Mouse (Mus musculus): ENCODE measurements around the gene Hsd11b2. TPM values are rescaled to one million over a fixed set of nuclear protein-coding genes. Genes with fewer than 3 reads are reported as not detected.
A peak's percentile ranks its signal among the peaks of the same experiment; 100 is the strongest.

Hsd11b2 gene
- polyA plus RNA-seq, 1 experiment from 2014 or later, result 39.3 TPM

- Histone ChIP-seq H3K9ac (replicated peaks; ENCODE audit: low read length) (no peak overlapping the region), H3K4me2 (replicated peaks; ENCODE audit: low read depth, low read length) (no peak overlapping the region), H3K4me1 (ENCODE audit: insufficient read depth, low read length) (peaks cover 21% of the 10 kb centered on the region), H3K9me3 (ENCODE audit: low read length) (no peaks in the 10 kb centered on the region), H3K36me3 (ENCODE audit: insufficient read depth, low read length) (no peaks in the 10 kb centered on the region), H3K27me3 (ENCODE audit: insufficient read depth, low read length) (no peaks in the 10 kb centered on the region), H3K4me3 (ENCODE audit: low read length) (no peak overlapping the region), H3K27ac (ENCODE audit: low read length) (no peak overlapping the region)
- 77% methylated on average over 12 of the region's 12 CpGs for WGBS
- ATAC-seq (ENCODE audit: low FRiP score, low TSS enrichment), result no peak
Observed at GRCm38 (mm10) chr8:105499787-105500186, 18.8 kb upstream of the Hsd11b2 start.

- H3K9me3 ChIP-seq (ENCODE audit: low read length), result no peaks in the 10 kb centered on the region
- no peak overlapping the region for H3K4me3 ChIP-seq (ENCODE audit: low read length)
- peak overlapping the region; percentile 52 for H3K27ac ChIP-seq (ENCODE audit: low read length)
- no peaks in the 10 kb centered on the region for H3K27me3 ChIP-seq (ENCODE audit: insufficient read depth, low read length)
- H3K9ac ChIP-seq (replicated peaks; ENCODE audit: low read length), result no peak overlapping the region
- ATAC-seq (ENCODE audit: low FRiP score, low TSS enrichment), result no peak
- H3K4me2 ChIP-seq (replicated peaks; ENCODE audit: low read depth, low read length), result no peak overlapping the region
- 87% methylated on average over 3 of the region's 3 CpGs for WGBS
- H3K36me3 ChIP-seq (ENCODE audit: insufficient read depth, low read length), result no peaks in the 10 kb centered on the region
- H3K4me1 ChIP-seq (ENCODE audit: insufficient read depth, low read length), result peaks cover 22% of the 10 kb centered on the region
Observed at GRCm38 (mm10) chr8:105504617-105505016, 13.9 kb upstream of the Hsd11b2 start.

- no peak overlapping the region for H3K4me2 ChIP-seq (replicated peaks; ENCODE audit: low read depth, low read length)
- no peaks in the 10 kb centered on the region for H3K9me3 ChIP-seq (ENCODE audit: low read length)
- no peak for ATAC-seq (ENCODE audit: low FRiP score, low TSS enrichment)
- no peak overlapping the region for H3K4me3 ChIP-seq (ENCODE audit: low read length)
- peaks cover 32% of the 10 kb centered on the region for H3K4me1 ChIP-seq (ENCODE audit: insufficient read depth, low read length)
- WGBS, result 74% methylated on average over 6 of the region's 6 CpGs
- no peak overlapping the region for H3K9ac ChIP-seq (replicated peaks; ENCODE audit: low read length)
- no peaks in the 10 kb centered on the region for H3K27me3 ChIP-seq (ENCODE audit: insufficient read depth, low read length)
- H3K27ac ChIP-seq (ENCODE audit: low read length), result no peak overlapping the region
- H3K36me3 ChIP-seq (ENCODE audit: insufficient read depth, low read length), result no peaks in the 10 kb centered on the region
Observed at GRCm38 (mm10) chr8:105506977-105507376, 11.6 kb upstream of the Hsd11b2 start.

- no peaks in the 10 kb centered on the region for H3K36me3 ChIP-seq (ENCODE audit: insufficient read depth, low read length)
- 0 out of 2 replicates have a peak overlapping the region, but pooled peaks have one; percentile 37 for H3K9ac ChIP-seq (replicated peaks; ENCODE audit: low read length)
- WGBS, result 34% methylated on average over 2 of the region's 2 CpGs
- H3K27me3 ChIP-seq (ENCODE audit: insufficient read depth, low read length), result no peaks in the 10 kb centered on the region
- no peaks in the 10 kb centered on the region for H3K9me3 ChIP-seq (ENCODE audit: low read length)
- 0 out of 2 replicates have a peak overlapping the region, but pooled peaks have one; percentile 8 for H3K4me3 ChIP-seq (ENCODE audit: low read length)
- peaks cover 32% of the 10 kb centered on the region for H3K4me1 ChIP-seq (ENCODE audit: insufficient read depth, low read length)
- peak; percentile 81 for ATAC-seq (ENCODE audit: low FRiP score, low TSS enrichment)
- peak overlapping the region; percentile 32 for H3K4me2 ChIP-seq (replicated peaks; ENCODE audit: low read depth, low read length)
- peak overlapping the region; percentile 73 for H3K27ac ChIP-seq (ENCODE audit: low read length)
Observed at GRCm38 (mm10) chr8:105508758-105509157, 9.8 kb upstream of the Hsd11b2 start.

- peak overlapping the region; percentile 32 for H3K4me2 ChIP-seq (replicated peaks; ENCODE audit: low read depth, low read length)
- ATAC-seq (ENCODE audit: low FRiP score, low TSS enrichment), result no peak
Observed at GRCm38 (mm10) chr8:105509997-105510735, 8.4 kb upstream of the Hsd11b2 start.

GRCm38 (mm10) chr8:105514194-105514593 is 4.4 kb upstream of the Hsd11b2 start:
- Histone ChIP-seq H3K4me2 (replicated peaks; ENCODE audit: low read depth, low read length) (no peak overlapping the region), H3K27me3 (ENCODE audit: insufficient read depth, low read length) (no peaks in the 10 kb centered on the region), H3K36me3 (ENCODE audit: insufficient read depth, low read length) (no peaks in the 10 kb centered on the region), H3K4me3 (ENCODE audit: low read length) (no peak overlapping the region), H3K27ac (ENCODE audit: low read length) (no peak overlapping the region), H3K9me3 (ENCODE audit: low read length) (no peaks in the 10 kb centered on the region), H3K9ac (replicated peaks; ENCODE audit: low read length) (no peak overlapping the region), H3K4me1 (ENCODE audit: insufficient read depth, low read length) (peaks cover 50% of the 10 kb centered on the region)
- 91% methylated on average over 6 of the region's 6 CpGs for WGBS
- no peak for ATAC-seq (ENCODE audit: low FRiP score, low TSS enrichment)

More at GRCm38 (mm10) chr8:105509997-105510735, 8.4 kb upstream of the Hsd11b2 start:
- Histone ChIP-seq H3K36me3 (ENCODE audit: insufficient read depth, low read length) (no peaks in the 10 kb centered on the region), H3K4me3 (ENCODE audit: low read length) (peak overlapping the region; percentile 10; the same call in 1 of the 2 replicates), H3K9me3 (ENCODE audit: low read length) (no peaks in the 10 kb centered on the region), H3K27me3 (ENCODE audit: insufficient read depth, low read length) (no peaks in the 10 kb centered on the region), H3K27ac (ENCODE audit: low read length) (peak overlapping the region; percentile 73; the same call in 1 of the 2 replicates), H3K4me1 (ENCODE audit: insufficient read depth, low read length) (peaks cover 30% of the 10 kb centered on the region; the same call in 1 of the 2 replicates), H3K9ac (replicated peaks; ENCODE audit: low read length) (no peak overlapping the region; the same call in 1 of the 2 replicates)
- 33% methylated on average over 12 of the region's 12 CpGs for WGBS

- 66% methylated on average over 5 of the region's 5 CpGs for WGBS
- Histone ChIP-seq H3K36me3 (ENCODE audit: insufficient read depth, low read length) (no peaks in the 10 kb centered on the region), H3K27ac (ENCODE audit: low read length) (no peak overlapping the region), H3K4me2 (replicated peaks; ENCODE audit: low read depth, low read length) (no peak overlapping the region), H3K4me1 (ENCODE audit: insufficient read depth, low read length) (peaks cover 50% of the 10 kb centered on the region), H3K9ac (replicated peaks; ENCODE audit: low read length) (no peak overlapping the region), H3K4me3 (ENCODE audit: low read length) (no peak overlapping the region), H3K27me3 (ENCODE audit: insufficient read depth, low read length) (no peaks in the 10 kb centered on the region), H3K9me3 (ENCODE audit: low read length) (no peaks in the 10 kb centered on the region)
- ATAC-seq (ENCODE audit: low FRiP score, low TSS enrichment), result no peak
Observed at GRCm38 (mm10) chr8:105514656-105515055, 3.9 kb upstream of the Hsd11b2 start.

- 10% methylated on average over 12 of the region's 12 CpGs for WGBS
- Histone ChIP-seq H3K9ac (replicated peaks; ENCODE audit: low read length) (peak overlapping the region; percentile 52), H3K4me2 (replicated peaks; ENCODE audit: low read depth, low read length) (peak overlapping the region; percentile 46), H3K4me1 (ENCODE audit: insufficient read depth, low read length) (peaks cover 55% of the 10 kb centered on the region), H3K9me3 (ENCODE audit: low read length) (no peaks in the 10 kb centered on the region), H3K27ac (ENCODE audit: low read length) (peak overlapping the region; percentile 61), H3K4me3 (ENCODE audit: low read length) (0 out of 2 replicates have a peak overlapping the region, but pooled peaks have one; percentile 11), H3K36me3 (ENCODE audit: insufficient read depth, low read length) (no peaks in the 10 kb centered on the region), H3K27me3 (ENCODE audit: insufficient read depth, low read length) (no peaks in the 10 kb centered on the region)
- peak; percentile 37 for ATAC-seq (ENCODE audit: low FRiP score, low TSS enrichment)
Observed at GRCm38 (mm10) chr8:105516018-105516645, 2.4 kb upstream of the Hsd11b2 start.

- Histone ChIP-seq H3K36me3 (ENCODE audit: insufficient read depth, low read length) (no peaks in the 10 kb centered on the region), H3K27me3 (ENCODE audit: insufficient read depth, low read length) (no peaks in the 10 kb centered on the region), H3K4me1 (ENCODE audit: insufficient read depth, low read length) (peaks cover 64% of the 10 kb centered on the region), H3K9ac (replicated peaks; ENCODE audit: low read length) (no peak overlapping the region; the same call in 1 of the 2 replicates), H3K9me3 (ENCODE audit: low read length) (no peaks in the 10 kb centered on the region), H3K4me2 (replicated peaks; ENCODE audit: low read depth, low read length) (peak overlapping the region; percentile 24; the same call in 1 of the 2 replicates), H3K27ac (ENCODE audit: low read length) (0 out of 2 replicates have a peak overlapping the region, but pooled peaks have one; percentile 61), H3K4me3 (ENCODE audit: low read length) (no peak overlapping the region)
- WGBS, result 41% methylated on average over 8 of the region's 8 CpGs
- no peak for ATAC-seq (ENCODE audit: low FRiP score, low TSS enrichment)
Observed at GRCm38 (mm10) chr8:105517346-105517745, 1.2 kb upstream of the Hsd11b2 start.
